Mouse (Mus musculus) fat pad, adult 2 months (tissue): ENCODE measurements around the gene Olfr181.

Experiments used
- DNase-seq: peaks from one replicate; pipeline ENCODE4 v3.0.0-alpha.2; 2011; ENCODE audit warnings: low read depth, low spot score; ENCODE audit errors: extremely low read depth

The Olfr181 gene

GRCm38 (mm10) chr16:58928655-58929054 is at the start of gene Olfr181:
TSS of gene Olfr181 (minus strand) at chr16:58928755.
- DNase-seq = no peak

- DNase-seq = no peak
Measured at GRCm38 (mm10) chr16:58929292-58929691, 737 bp upstream of the Olfr181 start, which contains the start of gene Olfr180. TSS of gene Olfr180 (minus strand) at chr16:58929392.

- no peak for DNase-seq
Measured at GRCm38 (mm10) chr16:58891963-58892362, 36.6 kb downstream of the Olfr181 start, which contains the start of gene Olfr178. TSS of gene Olfr178 (minus strand) at chr16:58892063.

GRCm38 (mm10) chr16:58884416-58884815 is 44.1 kb downstream of the Olfr181 start:
- DNase-seq = no peak
